Mouse (Mus musculus) MEL (cell line): ENCODE data around the gene Myrf. TPM values are rescaled to one million over a fixed set of nuclear protein-coding genes. Genes with fewer than 3 reads are reported as not detected.
"Not testable (repeated sequence)": the region's sequence is repeated elsewhere in the genome, so short reads cannot be mapped to it uniquely, and the experiment has no call there.

Experiments
- DNase-seq: peaks from one replicate; pipeline ENCODE4 v3.0.0; 2011; ENCODE audit warnings: low read depth, low spot score
- H3K27ac ChIP-seq: 2 replicates; pipeline ENCODE4 v1.5.1; 2012; ENCODE audit warnings: low read depth, mild to moderate bottlenecking, control low read depth, low read length, moderate library complexity; ENCODE audit not compliant: control insufficient read depth
- H3K27me3 ChIP-seq, 2 experiments: fragments of 150-350 bp in 1 of 2; sonication (generic) in 1 of 2; 2 replicates each; pipeline ENCODE4 v1.6.1; 2012; ENCODE audit warnings: low read length in 2 of 2, mild to moderate bottlenecking in 2 of 2, improper control_type of control experiment in 1 of 2, moderate library complexity in 1 of 2; ENCODE audit not compliant: insufficient read depth in 2 of 2, control insufficient read depth in 1 of 2
- H3K36me3 ChIP-seq, 2 experiments: 2 replicates each; pipeline ENCODE4 v1.6.1; 2012 to 2014; ENCODE audit warnings: low read length in 2 of 2, improper control_type of control experiment in 1 of 2, inconsistent platforms in 1 of 2, mild to moderate bottlenecking in 1 of 2; ENCODE audit not compliant: insufficient read depth in 2 of 2, control insufficient read depth in 1 of 2
- H3K4me1 ChIP-seq, 2 experiments: fragments of 150-350 bp in 1 of 2; sonication (generic) in 1 of 2; 2 replicates each; pipeline ENCODE4 v1.6.1; 2012; ENCODE audit warnings: low read length in 2 of 2, improper control_type of control experiment in 1 of 2, mild to moderate bottlenecking in 1 of 2; ENCODE audit not compliant: insufficient read depth in 2 of 2, control insufficient read depth in 1 of 2
- H3K4me3 ChIP-seq, 2 experiments: fragments of 150-350 bp in 1 of 2; sonication (generic) in 1 of 2; 2 replicates each; pipeline ENCODE4 v1.5.1; 2012; ENCODE audit warnings: low read depth in 2 of 2, low read length in 2 of 2, mild to moderate bottlenecking in 2 of 2, moderate library complexity in 2 of 2, control low read depth in 1 of 2, improper control_type of control experiment in 1 of 2; ENCODE audit not compliant: control insufficient read depth in 1 of 2, insufficient read depth in 1 of 2
- H3K79me2 ChIP-seq: 2 replicates; pipeline ENCODE4 v1.6.1; 2012; ENCODE audit warnings: mild to moderate bottlenecking, low read length, moderate library complexity; ENCODE audit not compliant: control insufficient read depth, poor library complexity, insufficient read depth
- H3K9ac ChIP-seq: 2 replicates; pipeline ENCODE4 v1.6.1; 2012; ENCODE audit warnings: low read depth, mild to moderate bottlenecking, control low read depth, low read length, moderate library complexity; ENCODE audit not compliant: control insufficient read depth, poor library complexity, severe bottlenecking
- H3K9me3 ChIP-seq: fragments of 150-350 bp; sonication (generic); replicated peaks from 2 replicates; pipeline ENCODE4 v1.6.1; 2012; ENCODE audit warnings: mild to moderate bottlenecking, low read length, improper control_type of control experiment, moderate library complexity; ENCODE audit not compliant: insufficient read depth
- CHD2 ChIP-seq: IDR thresholded peaks from 2 replicates; pipeline ENCODE4 v1.6.1; 2011; ENCODE audit warnings: low read length, improper control_type of control experiment
- E2F4 ChIP-seq: IDR thresholded peaks from 2 replicates; pipeline ENCODE4 v1.6.1; 2011; ENCODE audit warnings: low read depth, low read length, improper control_type of control experiment, borderline replicate concordance
- GABPA ChIP-seq: IDR thresholded peaks from 2 replicates; pipeline ENCODE4 v1.6.1; 2012; ENCODE audit warnings: low read depth, mild to moderate bottlenecking, inconsistent platforms, low read length, improper control_type of control experiment, moderate library complexity
- HCFC1 ChIP-seq: IDR thresholded peaks from 2 replicates; pipeline ENCODE4 v1.6.1; 2012; ENCODE audit warnings: low read depth, mild to moderate bottlenecking, inconsistent platforms, low read length, improper control_type of control experiment, moderate library complexity
- JUND ChIP-seq: IDR thresholded peaks from 2 replicates; pipeline ENCODE4 v1.6.1; 2011; ENCODE audit warnings: low read depth, mild to moderate bottlenecking, improper control_type of control experiment, low read length
- KAT2A ChIP-seq: conservative IDR thresholded peaks from 2 replicates; pipeline ENCODE4 v1.6.1; 2012; ENCODE audit warnings: low read depth, low read length, improper control_type of control experiment, inconsistent platforms
- MAZ ChIP-seq: IDR thresholded peaks from 2 replicates; pipeline ENCODE4 v1.6.1; 2012; ENCODE audit warnings: low read depth, mild to moderate bottlenecking, inconsistent platforms, low read length, improper control_type of control experiment
- MYB ChIP-seq: IDR thresholded peaks from 2 replicates; pipeline ENCODE4 v1.6.1; 2011; ENCODE audit warnings: mild to moderate bottlenecking, low read depth, low read length, improper control_type of control experiment
- POLR2A ChIP-seq, 2 experiments: IDR thresholded peaks; 2 replicates each; pipeline ENCODE4 v1.6.1; 2011 to 2012; ENCODE audit warnings: low read length in 2 of 2, mild to moderate bottlenecking in 2 of 2, control low read depth in 1 of 2, improper control_type of control experiment in 1 of 2, low read depth in 1 of 2, moderate library complexity in 1 of 2; ENCODE audit not compliant: control insufficient read depth in 1 of 2, insufficient read depth in 1 of 2, poor library complexity in 1 of 2
- POLR2AphosphoS2 ChIP-seq: IDR thresholded peaks from 2 replicates; pipeline ENCODE4 v1.6.1; 2011; ENCODE audit warnings: low read length, improper control_type of control experiment
- RCOR1 ChIP-seq: IDR thresholded peaks from 2 replicates; pipeline ENCODE4 v1.6.1; 2012; ENCODE audit warnings: low read depth, mild to moderate bottlenecking, inconsistent platforms, low read length, improper control_type of control experiment
- TAL1 ChIP-seq: IDR thresholded peaks from 2 replicates; pipeline ENCODE4 v1.6.1; 2012; ENCODE audit warnings: mild to moderate bottlenecking, inconsistent platforms, low read length, moderate library complexity, mixed read lengths
- TCF12 ChIP-seq: IDR thresholded peaks from 2 replicates; pipeline ENCODE4 v1.6.1; 2014; ENCODE audit warnings: low read depth, mild to moderate bottlenecking, inconsistent platforms, low read length, improper control_type of control experiment, moderate library complexity
- USF1 ChIP-seq: IDR thresholded peaks from 2 replicates; pipeline ENCODE4 v1.6.1; 2014; ENCODE audit warnings: low read depth, mild to moderate bottlenecking, inconsistent platforms, low read length, improper control_type of control experiment, moderate library complexity
- ZC3H11A ChIP-seq: IDR thresholded peaks from 2 replicates; pipeline ENCODE4 v1.6.1; 2012; ENCODE audit warnings: low read depth, mild to moderate bottlenecking, inconsistent platforms, low read length, improper control_type of control experiment
- ZMIZ1 ChIP-seq: IDR thresholded peaks from 2 replicates; pipeline ENCODE4 v1.6.1; 2012; ENCODE audit warnings: low read depth, mild to moderate bottlenecking, inconsistent platforms, low read length, improper control_type of control experiment, moderate library complexity
- ZNF384 ChIP-seq: IDR thresholded peaks from 2 replicates; pipeline ENCODE4 v1.6.1; 2012; ENCODE audit warnings: low read depth, mild to moderate bottlenecking, inconsistent platforms, low read length, improper control_type of control experiment
- polyA plus RNA-seq, 2 experiments: library from polyadenylated mRNA; stranded (reverse) in 1 of 2; unstranded in 1 of 2; fragments of >175 nt in 1 of 2; fragments of >200 nt in 1 of 2; gene quantifications; 2 replicates each; pipeline versions ENCODE4 v1.2.1 to v1.2.4; 2012; ENCODE audit warnings: low replicate concordance in 2 of 2, low read depth in 1 of 2; ENCODE audit not compliant: insufficient read length in 2 of 2, insufficient read depth in 1 of 2, missing spikeins in 1 of 2
- total RNA-seq: library from RNA; depleted of rRNA; stranded (reverse); fragments of 300-350 nt; gene quantifications from 2 replicates; pipeline ENCODE4 v1.2.3, GENCODE M21; 2012; rRNA removed

The Myrf gene
- total and polyA plus RNA-seq, 3 experiments: 0.23 to 2.7 TPM; not detected in 1

DNA sequence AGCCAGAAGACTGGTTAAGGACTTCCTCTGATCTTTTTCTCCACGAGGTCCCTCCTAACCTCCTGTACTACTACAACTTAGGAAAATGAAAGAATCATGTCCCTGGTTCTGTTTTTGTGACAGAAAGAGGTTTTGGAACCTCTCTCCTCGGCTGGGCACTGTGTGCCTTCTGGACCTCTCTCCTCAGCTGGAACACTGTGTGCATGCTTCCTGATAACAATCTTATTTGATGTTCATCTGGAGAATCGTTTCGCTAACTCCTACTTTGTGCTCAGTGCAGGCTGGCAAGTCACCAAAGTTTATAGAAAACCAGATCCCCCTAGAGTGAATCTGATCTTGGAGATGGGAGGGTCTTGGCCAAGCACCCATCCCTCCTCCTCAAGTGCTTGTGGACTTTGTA is 73.4 kb downstream of the Myrf start:
- DNase-seq: no peak
- TF ChIP-seq RCOR1: no peak
- TF ChIP-seq E2F4: no peak
- TF ChIP-seq CHD2: no peak
- no peak for TF ChIP-seq MYB
- TF ChIP-seq GABPA: no peak
- no peak for TF ChIP-seq USF1
- TF ChIP-seq HCFC1: no peak
- no peak for TF ChIP-seq ZC3H11A
- Histone ChIP-seq H3K9ac (no peak overlapping the region), H3K4me1 (peaks cover 4 to 7% of the 10 kb centered on the region in 2 experiments), H3K9me3 (no peaks in the 10 kb centered on the region), H3K4me3 (no peak overlapping the region), H3K79me2 (no peaks in the 10 kb centered on the region), H3K27ac (no peak overlapping the region), H3K36me3 (peaks cover 0 to 7% of the 10 kb centered on the region in 2 experiments; a peak in 2 of 4 replicates), H3K27me3 (no peaks in the 10 kb centered on the region)

GRCm38 (mm10) chr19:10165928-10166327 is 74.6 kb downstream of the Myrf start:
- not testable (repeated sequence) for DNase-seq, H3K4me3 ChIP-seq, H3K36me3 ChIP-seq, H3K27ac ChIP-seq, H3K4me1 ChIP-seq, H3K9ac ChIP-seq, H3K9me3 ChIP-seq, H3K79me2 ChIP-seq, H3K27me3 ChIP-seq

DNA sequence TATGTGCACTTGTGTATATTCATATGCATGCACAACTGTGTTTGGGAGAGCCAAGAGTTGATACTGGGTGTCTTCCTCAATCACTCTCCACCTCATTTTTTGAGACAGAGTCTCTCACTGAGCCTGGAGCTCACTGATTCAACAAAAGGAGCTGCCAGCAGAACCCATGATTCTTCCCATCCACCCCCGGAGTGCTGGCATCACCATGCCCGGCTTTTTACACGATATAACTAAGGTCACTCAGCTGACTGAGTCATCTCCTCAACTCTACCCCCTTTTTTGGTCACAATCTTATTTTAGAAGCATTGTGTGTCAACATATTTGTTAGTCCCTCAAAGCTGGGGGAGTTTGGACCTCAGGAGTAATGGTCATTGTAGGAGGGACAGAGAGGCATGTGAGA is 76.7 kb downstream of the Myrf start:
- no peak for DNase-seq
- TF ChIP-seq ZC3H11A (no peak), KAT2A (no peak), CHD2 (no peak), MAZ (no peak), TCF12 (no peak), ZMIZ1 (no peak), ZNF384 (no peak), POLR2AphosphoS2 (no peak), POLR2A (IDR thresholded peaks at IDR 0.05; ENCODE audit: control insufficient read depth in 1 of 2, insufficient read depth in 1 of 2, low read depth in 1 of 2, low read length in 2 of 2, poor library complexity in 1 of 2) (no peak), JUND (no peak), RCOR1 (no peak), E2F4 (no peak), TAL1 (no peak)
- TF ChIP-seq, all 39 proteins: peak for 0
- no peaks in the 10 kb centered on the region for H3K4me1 ChIP-seq
- H3K9me3 ChIP-seq: no peaks in the 10 kb centered on the region
- H3K4me3 ChIP-seq: no peak overlapping the region
- peaks cover 0 to 3% of the 10 kb centered on the region in 2 experiments; a peak in 2 of 4 replicates for H3K27me3 ChIP-seq
- no peaks in the 10 kb centered on the region for H3K36me3 ChIP-seq
- no peak overlapping the region for H3K9ac ChIP-seq
- no peak overlapping the region for H3K27ac ChIP-seq
- H3K79me2 ChIP-seq: no peaks in the 10 kb centered on the region

Other genes starting within 250 kb of the Myrf start
- gene Best1, start 239.1 kb downstream of the Myrf start, total RNA-seq: not detected in 2 replicates
- gene Best1, start 239.1 kb downstream of the Myrf start, polyA plus RNA-seq: under 1 TPM in 1 of 2 experiments, not detected in 1; 0.08 TPM
- 0.52 and 1.0 TPM in 2 replicates for gene Rab3il1, start 239.1 kb downstream of the Myrf start, total RNA-seq
- gene Rab3il1, start 239.1 kb downstream of the Myrf start, polyA plus RNA-seq: 1 to 10 TPM in 1 of 2 experiments, not detected in 1; 1.4 TPM
- gene Fads3, start 199.2 kb downstream of the Myrf start, total RNA-seq: 1.4 and 2.3 TPM in 2 replicates
- 10 to 100 TPM in 1 of 2 experiments, not detected in 1; 11.2 TPM for gene Fads3, start 199.2 kb downstream of the Myrf start, polyA plus RNA-seq
- 55.2 and 64.0 TPM in 2 replicates for gene Fads2, start 139.0 kb downstream of the Myrf start, total RNA-seq
- 100 to 1,000 TPM in 1 of 2 experiments, not detected in 1; 119 TPM for gene Fads2, start 139.0 kb downstream of the Myrf start, polyA plus RNA-seq
- 36.7 and 38.1 TPM in 2 replicates for gene Fads1, start 57.9 kb downstream of the Myrf start, total RNA-seq
- 10 to 100 TPM in 1 of 2 experiments, not detected in 1; 69.7 TPM for gene Fads1, start 57.9 kb downstream of the Myrf start, polyA plus RNA-seq
- gene Tmem258, start 36.7 kb downstream of the Myrf start, total RNA-seq: 322 and 354 TPM in 2 replicates
- 100 to 1,000 TPM in 1 of 2 experiments, not detected in 1; 337 TPM for gene Tmem258, start 36.7 kb downstream of the Myrf start, polyA plus RNA-seq
- 160 and 189 TPM in 2 replicates for gene Fen1, start 36.6 kb downstream of the Myrf start, total RNA-seq
- gene Fen1, start 36.6 kb downstream of the Myrf start, polyA plus RNA-seq: 100 to 1,000 TPM in 1 of 2 experiments, not detected in 1; 145 TPM
- gene Dagla, start 64.1 kb upstream of the Myrf start, total RNA-seq: not detected in 2 replicates
- gene Dagla, start 64.1 kb upstream of the Myrf start, polyA plus RNA-seq: not detected
- not detected in 2 replicates for gene Syt7, start 148.3 kb upstream of the Myrf start, total RNA-seq
- not detected for gene Syt7, start 148.3 kb upstream of the Myrf start, polyA plus RNA-seq
- gene Lrrc10b, start 216.7 kb upstream of the Myrf start, total RNA-seq: not detected in 2 replicates
- not detected for gene Lrrc10b, start 216.7 kb upstream of the Myrf start, polyA plus RNA-seq
- gene Ppp1r32, start 242.2 kb upstream of the Myrf start, total RNA-seq: 0.19 and 0.23 TPM in 2 replicates
- gene Ppp1r32, start 242.2 kb upstream of the Myrf start, polyA plus RNA-seq: under 1 TPM in 1 of 2 experiments, not detected in 1; 0.57 TPM